Mouse (Mus musculus): Measurements from ENCODE around the gene Nfe2l1. TPM values are rescaled to one million over a fixed set of nuclear protein-coding genes. Genes with fewer than 3 reads are reported as not detected.

Nfe2l1 gene
- polyA plus RNA-seq, 1 experiment: 102 TPM

- TF ChIP-seq POLR2A (IDR thresholded peaks at IDR 0.05; ENCODE audit: borderline replicate concordance, extremely low read depth, insufficient read depth, insufficient read length, poor library complexity, severe bottlenecking) (no peak), CTCF (IDR thresholded peaks at IDR 0.05; ENCODE audit: borderline replicate concordance, extremely low read depth, insufficient read depth, insufficient read length) (no peak)
- no peak for DNase-seq (ENCODE audit: low read depth)
Observed at GRCm38 (mm10) chr11:96827917-96828316, 1.9 kb downstream of the Nfe2l1 start.

- DNase-seq (ENCODE audit: low read depth): no peak
- TF ChIP-seq POLR2A (IDR thresholded peaks at IDR 0.05; ENCODE audit: borderline replicate concordance, extremely low read depth, insufficient read depth, insufficient read length, poor library complexity, severe bottlenecking) (no peak), CTCF (IDR thresholded peaks at IDR 0.05; ENCODE audit: borderline replicate concordance, extremely low read depth, insufficient read depth, insufficient read length) (no peak)
Observed at GRCm38 (mm10) chr11:96827062-96827581, 2.6 kb downstream of the Nfe2l1 start.

GRCm38 (mm10) chr11:96826481-96826880, 3.3 kb downstream of the Nfe2l1 start:
- DNase-seq (ENCODE audit: low read depth): no peak

GRCm38 (mm10) chr11:96824783-96825495, 4.8 kb downstream of the Nfe2l1 start:
- TF ChIP-seq POLR2A (IDR thresholded peaks at IDR 0.05; ENCODE audit: borderline replicate concordance, extremely low read depth, insufficient read depth, insufficient read length, poor library complexity, severe bottlenecking): no peak
- no peak for TF ChIP-seq CTCF (IDR thresholded peaks at IDR 0.05; ENCODE audit: borderline replicate concordance, extremely low read depth, insufficient read depth, insufficient read length)
- peak; percentile 72 for DNase-seq (ENCODE audit: low read depth)

More at GRCm38 (mm10) chr11:96826481-96826880, 3.3 kb downstream of the Nfe2l1 start:
- no peak for TF ChIP-seq POLR2A (IDR thresholded peaks at IDR 0.05; ENCODE audit: borderline replicate concordance, extremely low read depth, insufficient read depth, insufficient read length, poor library complexity, severe bottlenecking)
- no peak for TF ChIP-seq CTCF (IDR thresholded peaks at IDR 0.05; ENCODE audit: borderline replicate concordance, extremely low read depth, insufficient read depth, insufficient read length)

DNA sequence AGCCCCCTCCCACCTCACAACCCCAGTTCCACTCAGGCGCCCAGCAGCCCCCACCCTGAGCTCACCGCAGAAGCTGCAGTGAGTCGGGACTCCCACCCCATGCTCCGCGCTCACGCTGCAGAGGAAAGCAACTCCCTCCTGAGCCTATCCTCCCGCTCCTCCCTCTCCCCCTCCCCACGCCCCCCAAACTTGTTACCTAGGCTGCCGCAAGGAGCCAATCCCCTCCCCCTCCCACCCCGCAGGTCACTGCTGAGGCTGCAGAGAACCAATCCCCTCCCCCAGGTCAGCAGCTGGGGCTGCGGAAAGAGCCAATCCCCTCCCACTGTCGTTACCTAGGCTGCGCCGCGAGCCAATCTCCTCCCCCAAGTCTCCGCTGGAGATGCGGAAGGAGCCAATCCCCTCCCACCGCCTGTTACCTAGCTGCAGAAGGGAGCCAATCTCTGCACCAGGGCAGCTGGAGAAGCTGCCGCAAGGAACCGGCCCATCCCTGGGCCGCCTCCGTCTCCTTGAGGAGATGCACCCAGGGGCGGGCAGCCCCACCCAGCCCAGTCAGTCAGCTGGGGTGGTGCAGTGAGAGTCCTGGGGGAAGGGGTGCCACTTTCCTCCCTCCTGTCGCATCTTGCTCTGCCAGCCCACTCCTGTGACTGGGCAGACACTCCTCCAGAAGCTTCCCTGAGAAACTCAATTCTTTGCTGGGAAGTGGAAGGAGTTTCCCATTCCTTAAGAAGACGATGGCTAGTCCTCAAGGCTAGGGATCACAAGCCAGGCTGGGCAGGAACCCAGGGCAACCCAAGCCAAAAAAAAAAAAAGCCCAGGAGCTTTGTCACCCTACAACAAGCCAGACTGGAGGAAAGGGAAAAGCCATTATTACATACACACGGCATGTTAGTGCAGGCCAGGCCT, 5.6 kb downstream of the Nfe2l1 start:
- DNase-seq (ENCODE audit: low read depth): peak; percentile 98
- TF ChIP-seq POLR2A (IDR thresholded peaks at IDR 0.05; ENCODE audit: borderline replicate concordance, extremely low read depth, insufficient read depth, insufficient read length, poor library complexity, severe bottlenecking): no peak
- TF ChIP-seq CTCF (IDR thresholded peaks at IDR 0.05; ENCODE audit: borderline replicate concordance, extremely low read depth, insufficient read depth, insufficient read length): no peak

DNA sequence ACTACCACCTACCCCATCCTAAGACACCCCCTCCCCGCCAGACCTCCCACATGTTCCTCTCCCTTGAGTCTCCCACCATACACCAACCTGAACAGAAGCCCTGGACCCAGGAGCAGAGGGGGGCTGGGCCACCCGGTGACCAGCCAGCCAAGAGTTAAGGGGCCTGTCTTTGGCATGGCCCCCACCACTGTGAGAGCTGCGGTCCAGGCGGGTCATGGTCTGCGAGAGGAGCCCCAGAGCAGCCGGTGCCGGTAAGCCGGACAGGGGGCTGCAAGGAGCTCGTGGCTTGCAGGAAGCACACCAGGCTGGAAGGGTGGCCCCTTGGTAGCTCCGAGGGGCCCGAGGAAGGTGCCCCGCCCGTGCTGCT, 6.3 kb downstream of the Nfe2l1 start:
- TF ChIP-seq POLR2A (IDR thresholded peaks at IDR 0.05; ENCODE audit: borderline replicate concordance, extremely low read depth, insufficient read depth, insufficient read length, poor library complexity, severe bottlenecking) (no peak), CTCF (IDR thresholded peaks at IDR 0.05; ENCODE audit: borderline replicate concordance, extremely low read depth, insufficient read depth, insufficient read length) (no peak)

DNA sequence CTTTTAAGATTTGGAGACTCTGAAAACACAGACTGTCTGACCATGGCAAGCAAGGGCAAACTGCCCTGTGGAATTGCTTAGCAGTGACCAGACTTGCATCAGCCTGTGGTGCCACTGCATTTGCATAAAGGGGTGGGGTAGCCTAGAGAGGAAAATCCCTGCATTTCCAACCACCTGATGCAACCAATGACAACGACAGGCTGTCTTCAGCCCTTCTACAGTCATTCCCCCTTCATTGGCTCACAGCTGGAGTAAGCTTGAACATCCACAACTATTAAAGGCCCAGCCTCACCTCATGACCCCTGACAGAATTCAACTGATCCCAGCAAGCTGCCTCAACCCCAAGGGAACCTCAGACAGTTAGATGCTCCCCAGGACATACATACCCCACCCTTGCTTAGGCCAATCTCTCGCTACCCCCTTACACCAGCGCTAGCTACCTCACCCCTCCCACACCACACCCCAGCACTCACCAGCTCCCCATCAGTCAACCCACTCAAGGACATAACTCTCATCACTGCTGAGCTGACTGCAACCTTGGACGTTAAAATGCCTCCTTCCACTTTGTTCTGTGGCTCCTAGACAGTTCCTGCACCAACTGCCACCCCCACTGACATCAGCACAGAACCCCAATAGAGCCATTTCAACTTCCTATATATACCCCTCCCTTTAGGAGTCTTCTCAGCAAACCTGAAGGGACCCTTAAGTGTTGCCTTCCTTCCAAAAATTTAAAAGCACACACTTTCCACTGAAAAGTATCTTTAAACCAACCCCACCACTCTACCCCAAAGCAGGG, 6.9 kb downstream of the Nfe2l1 start:
- TF ChIP-seq POLR2A (IDR thresholded peaks at IDR 0.05; ENCODE audit: borderline replicate concordance, extremely low read depth, insufficient read depth, insufficient read length, poor library complexity, severe bottlenecking) (no peak), CTCF (IDR thresholded peaks at IDR 0.05; ENCODE audit: borderline replicate concordance, extremely low read depth, insufficient read depth, insufficient read length) (no peak)
- DNase-seq (ENCODE audit: low read depth): no peak

More for the DNA sequence above, 6.3 kb downstream of the Nfe2l1 start:
- no peak for DNase-seq (ENCODE audit: low read depth)

DNA sequence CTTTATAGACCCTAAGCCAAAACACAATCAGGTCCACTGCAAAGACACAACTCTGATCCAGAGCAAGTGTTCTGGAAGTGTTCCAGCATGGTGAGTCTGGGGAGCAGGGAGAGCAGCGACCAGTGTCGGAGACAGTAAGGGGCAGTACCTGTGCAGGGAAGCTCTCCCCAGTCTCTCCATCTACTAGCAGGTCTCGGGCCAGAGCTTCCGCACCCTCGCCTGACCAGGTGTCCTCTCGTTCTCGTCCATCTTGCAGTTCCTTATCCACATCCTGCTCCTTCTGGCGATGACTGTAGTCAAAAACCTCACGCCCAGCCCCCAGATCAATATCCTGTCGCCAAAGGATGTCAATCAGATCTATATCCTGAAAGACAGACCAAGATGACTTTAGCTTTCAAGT, 7.8 kb downstream of the Nfe2l1 start:
- TF ChIP-seq CTCF (IDR thresholded peaks at IDR 0.05; ENCODE audit: borderline replicate concordance, extremely low read depth, insufficient read depth, insufficient read length): no peak
- TF ChIP-seq POLR2A (IDR thresholded peaks at IDR 0.05; ENCODE audit: borderline replicate concordance, extremely low read depth, insufficient read depth, insufficient read length, poor library complexity, severe bottlenecking): no peak
- DNase-seq (ENCODE audit: low read depth): no peak

DNA sequence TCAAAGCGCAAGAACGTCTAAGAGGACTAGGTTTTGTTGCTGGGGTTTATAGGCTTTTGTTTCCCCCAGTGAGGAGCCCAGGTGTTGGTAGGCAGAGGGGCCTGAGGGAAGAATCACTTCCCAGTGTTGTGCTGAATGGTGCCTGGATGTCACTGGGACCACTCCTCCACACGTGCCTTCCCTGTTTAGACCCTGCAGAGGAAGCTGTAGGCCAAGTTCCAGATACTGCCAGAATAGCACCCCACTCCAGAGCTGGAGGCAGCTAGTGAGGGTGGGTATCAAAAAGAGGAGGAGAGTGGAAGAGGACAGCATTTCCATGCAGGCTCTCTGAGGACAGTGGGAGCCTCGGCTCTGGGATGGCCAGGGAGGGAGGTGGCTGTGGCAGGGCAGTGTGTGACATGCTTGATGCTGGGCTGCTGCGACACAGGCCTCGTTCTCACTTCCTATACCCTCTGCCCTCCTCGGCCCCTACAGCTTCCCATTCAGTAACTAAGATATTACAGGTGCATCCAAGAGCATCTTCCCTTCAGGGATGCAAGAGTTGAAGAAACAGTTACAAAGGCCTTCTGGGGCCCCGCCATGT, 11.5 kb downstream of the Nfe2l1 start:
- TF ChIP-seq CTCF (IDR thresholded peaks at IDR 0.05; ENCODE audit: borderline replicate concordance, extremely low read depth, insufficient read depth, insufficient read length): no peak
- no peak for TF ChIP-seq POLR2A (IDR thresholded peaks at IDR 0.05; ENCODE audit: borderline replicate concordance, extremely low read depth, insufficient read depth, insufficient read length, poor library complexity, severe bottlenecking)
- DNase-seq (ENCODE audit: low read depth): no peak

GRCm38 (mm10) chr11:96816979-96817378, 12.8 kb downstream of the Nfe2l1 start:
- peak; percentile 8 for DNase-seq (ENCODE audit: low read depth)
- no peak for TF ChIP-seq POLR2A (IDR thresholded peaks at IDR 0.05; ENCODE audit: borderline replicate concordance, extremely low read depth, insufficient read depth, insufficient read length, poor library complexity, severe bottlenecking)
- no peak for TF ChIP-seq CTCF (IDR thresholded peaks at IDR 0.05; ENCODE audit: borderline replicate concordance, extremely low read depth, insufficient read depth, insufficient read length)
